Mouse (Mus musculus) frontal cortex, postnatal 10 days (tissue): ENCODE measurements around the gene Arsj.
A peak's percentile ranks its signal among the peaks of the same experiment; 100 is the strongest.

Source experiments
- DNase-seq, 2 experiments: peaks; one replicate each; pipeline ENCODE4 v3.0.0; 2022; ENCODE audit warnings: low spot score in 2 of 2, mixed read lengths in 1 of 2

Gene Arsj

GRCm38 (mm10) chr3:126402836-126403235, 39.4 kb downstream of the Arsj start:
- peak in 1 of 2 experiments; percentile 34 for DNase-seq

GRCm38 (mm10) chr3:126404199-126404598, 40.7 kb downstream of the Arsj start:
- DNase-seq, result no peak

GRCm38 (mm10) chr3:126430524-126431064, 67.1 kb downstream of the Arsj start:
- DNase-seq, result no peak

- DNase-seq, result no peak
Observed at GRCm38 (mm10) chr3:126439331-126439730, 75.8 kb downstream of the Arsj start.

- no peak for DNase-seq
Observed at GRCm38 (mm10) chr3:126449058-126449457, 85.6 kb downstream of the Arsj start.

GRCm38 (mm10) chr3:126449515-126449914, 86.0 kb downstream of the Arsj start:
- no peak for DNase-seq

- no peak for DNase-seq
Observed at GRCm38 (mm10) chr3:126455787-126456482, 92.5 kb downstream of the Arsj start.

GRCm38 (mm10) chr3:126463119-126463815, 99.8 kb downstream of the Arsj start:
- no peak for DNase-seq

- no peak for DNase-seq
Observed at GRCm38 (mm10) chr3:126464262-126464661, 100.8 kb downstream of the Arsj start.
